Mouse (Mus musculus) CH12.LX (cell line): Measurements from ENCODE around the gene Agap3. TPM values are rescaled to one million over a fixed set of nuclear protein-coding genes. Genes with fewer than 3 reads are reported as not detected.

Source experiments
- DNase-seq: peaks from one replicate; pipeline ENCODE4 v3.0.0-alpha.2; 2013; ENCODE audit errors: extremely low read depth
- H3K27ac ChIP-seq: 2 replicates; pipeline ENCODE4 v1.5.1; 2012; ENCODE audit warnings: low read depth, mild to moderate bottlenecking, control low read depth, moderate library complexity; ENCODE audit not compliant: insufficient read depth
- H3K27me3 ChIP-seq: replicated peaks from 2 replicates; pipeline ENCODE3; 2012; ENCODE audit warnings: inconsistent platforms
- H3K36me3 ChIP-seq, 2 experiments: replicated peaks in 1 of 2; 2 replicates each; pipeline versions ENCODE3 to v1.6.1; 2012; ENCODE audit warnings: inconsistent platforms in 1 of 2, low read length in 1 of 2, mild to moderate bottlenecking in 1 of 2, mixed read lengths in 1 of 2, moderate library complexity in 1 of 2; ENCODE audit not compliant: control insufficient read depth in 1 of 2, insufficient read depth in 1 of 2
- H3K4me1 ChIP-seq, 2 experiments: 2 replicates each; pipeline ENCODE4 v1.6.1; 2012; ENCODE audit warnings: inconsistent platforms in 1 of 2, moderate library complexity in 1 of 2; ENCODE audit not compliant: insufficient read depth in 2 of 2, control insufficient read depth in 1 of 2
- H3K4me2 ChIP-seq: 2 replicates; pipeline ENCODE4 v1.6.1; 2012; ENCODE audit warnings: low read depth, mild to moderate bottlenecking, control low read depth; ENCODE audit not compliant: poor library complexity, insufficient read depth, severe bottlenecking
- H3K4me3 ChIP-seq, 3 experiments: fragments of 150-350 bp in 1 of 3; sonication (generic) in 1 of 3; replicated peaks in 1 of 3; 2 replicates each; pipeline versions ENCODE3 to v1.5.1; 2011 to 2012; ENCODE audit warnings: low read depth in 2 of 3, low read length in 2 of 3, mild to moderate bottlenecking in 2 of 3, moderate library complexity in 2 of 3, control low read depth in 1 of 3, improper control_type of control experiment in 1 of 3, inconsistent platforms in 1 of 3, mixed read lengths in 1 of 3; ENCODE audit not compliant: poor library complexity in 1 of 3
- H3K79me2 ChIP-seq: replicated peaks from 2 replicates; pipeline ENCODE4 v1.6.1; 2012; ENCODE audit warnings: mild to moderate bottlenecking, moderate library complexity; ENCODE audit not compliant: control insufficient read depth, poor library complexity, insufficient read depth, severe bottlenecking; ENCODE audit errors: extremely low read depth
- H3K9ac ChIP-seq: 2 replicates; pipeline ENCODE4 v1.6.1; 2012; ENCODE audit warnings: low read depth, mild to moderate bottlenecking, control low read depth, moderate library complexity; ENCODE audit not compliant: insufficient read depth
- H3K9me3 ChIP-seq: replicated peaks from 2 replicates; pipeline ENCODE3; 2012; ENCODE audit warnings: low read length, inconsistent platforms, mixed read lengths
- BHLHE40 ChIP-seq: IDR thresholded peaks from 2 replicates; pipeline ENCODE4 v1.6.1; 2011; ENCODE audit warnings: mild to moderate bottlenecking, low read depth, low read length, improper control_type of control experiment
- CTCF ChIP-seq, 2 experiments: IDR thresholded peaks in 1 of 2; conservative IDR thresholded peaks in 1 of 2; 2 replicates each; pipeline ENCODE4 v1.5.1; 2011 to 2012; ENCODE audit warnings: low read depth in 2 of 2, low read length in 2 of 2, improper control_type of control experiment in 1 of 2, inconsistent platforms in 1 of 2, mild to moderate bottlenecking in 1 of 2, moderate library complexity in 1 of 2
- ELF1 ChIP-seq: IDR thresholded peaks from 2 replicates; pipeline ENCODE4 v1.6.1; 2014; ENCODE audit warnings: low read depth, mild to moderate bottlenecking, inconsistent platforms, low read length, improper control_type of control experiment
- EP300 ChIP-seq: IDR thresholded peaks from 2 replicates; pipeline ENCODE4 v1.6.1; 2011; ENCODE audit warnings: low read length, improper control_type of control experiment
- ETS1 ChIP-seq: conservative IDR thresholded peaks from 2 replicates; pipeline ENCODE4 v1.6.1; 2012; ENCODE audit warnings: low read depth, mild to moderate bottlenecking, inconsistent platforms, low read length, improper control_type of control experiment, moderate library complexity
- JUND ChIP-seq: conservative IDR thresholded peaks from 2 replicates; pipeline ENCODE4 v1.6.1; 2011; ENCODE audit warnings: low read depth, low read length, improper control_type of control experiment
- KAT2A ChIP-seq: IDR thresholded peaks from 2 replicates; pipeline ENCODE4 v1.6.1; 2012; ENCODE audit warnings: low read length, improper control_type of control experiment, inconsistent platforms; ENCODE audit not compliant: insufficient replicate concordance
- MAFK ChIP-seq: IDR thresholded peaks from 2 replicates; pipeline ENCODE4 v1.6.1; 2011; ENCODE audit warnings: low read length, improper control_type of control experiment; ENCODE audit not compliant: insufficient replicate concordance
- MAX ChIP-seq: IDR thresholded peaks from 2 replicates; pipeline ENCODE4 v1.6.1; 2011; ENCODE audit warnings: low read length, improper control_type of control experiment
- MAZ ChIP-seq: IDR thresholded peaks from 2 replicates; pipeline ENCODE4 v1.6.1; 2012; ENCODE audit warnings: low read depth, mild to moderate bottlenecking, inconsistent platforms, low read length, improper control_type of control experiment, moderate library complexity
- NELFE ChIP-seq: IDR thresholded peaks from 2 replicates; pipeline ENCODE4 v1.6.1; 2011; ENCODE audit warnings: low read depth, low read length, improper control_type of control experiment
- NRF1 ChIP-seq: IDR thresholded peaks from 2 replicates; pipeline ENCODE4 v1.6.1; 2014; ENCODE audit warnings: low read depth, mild to moderate bottlenecking, inconsistent platforms, low read length, improper control_type of control experiment, moderate library complexity
- POLR2A ChIP-seq: IDR thresholded peaks from 2 replicates; pipeline ENCODE4 v1.6.1; 2011; ENCODE audit warnings: low read depth, mild to moderate bottlenecking, improper control_type of control experiment, low read length
- RCOR1 ChIP-seq: conservative IDR thresholded peaks from 2 replicates; pipeline ENCODE4 v1.6.1; 2012; ENCODE audit warnings: low read depth, mild to moderate bottlenecking, inconsistent platforms, low read length, improper control_type of control experiment
- SIN3A ChIP-seq: IDR thresholded peaks from 2 replicates; pipeline ENCODE4 v1.6.1; 2012; ENCODE audit warnings: low read length, improper control_type of control experiment, inconsistent platforms
- TBP ChIP-seq: conservative IDR thresholded peaks from 2 replicates; pipeline ENCODE4 v1.6.1; 2011; ENCODE audit warnings: low read depth, low read length, improper control_type of control experiment
- USF2 ChIP-seq: conservative IDR thresholded peaks from 2 replicates; pipeline ENCODE4 v1.6.1; 2011; ENCODE audit warnings: low read depth, low read length, improper control_type of control experiment
- ZMIZ1 ChIP-seq: IDR thresholded peaks from 2 replicates; pipeline ENCODE4 v1.6.1; 2012; ENCODE audit warnings: low read depth, mild to moderate bottlenecking, inconsistent platforms, low read length, improper control_type of control experiment
- ZNF384 ChIP-seq: IDR thresholded peaks from 2 replicates; pipeline ENCODE4 v1.6.1; 2012; ENCODE audit warnings: low read depth, low read length, improper control_type of control experiment, inconsistent platforms
- dilution Hi-C: fragments of 300-500 bp; cut with MboI; formaldehyde crosslinking; loops from 2 replicates; pipeline ENCODE4 v1.14.3; 2020; ENCODE audit warnings: low sequenced_read_pairs; ENCODE audit not compliant: extremely low pct_unique_long_range_greater_than_20kb, extremely low pct_ligation_motif_present
- in situ Hi-C: fragments of 300-500 bp; cut with MboI; formaldehyde crosslinking; loops from 3 replicates; pipeline ENCODE4 v1.14.3; 2019; ENCODE audit warnings: low sequenced_read_pairs, low pct_ligation_motif_present, low pct_unique_long_range_greater_than_20kb, mixed read lengths
- polyA plus RNA-seq: library from polyadenylated mRNA; unstranded; fragments of >175 nt; gene quantifications from 2 replicates; pipeline ENCODE4 v1.2.1, GENCODE M21; 2012; ENCODE audit warnings: low read depth; ENCODE audit not compliant: insufficient read length
- total RNA-seq, 2 experiments: library from RNA; depleted of rRNA; stranded (reverse); fragments of 300-350 nt in 1 of 2; fragments of >200 nt in 1 of 2; gene quantifications; 2 replicates each; pipeline ENCODE4 v1.2.3; 2012 to 2014

Gene Agap3
- total and polyA plus RNA-seq, 3 experiments: 15.4 to 43.5 (median 38.0) TPM

GRCm38 (mm10) chr5:24472884-24473619, 21.1 kb downstream of the Agap3 start:
- TF ChIP-seq CTCF (conservative IDR thresholded peaks at IDR 0.05 in 1 of 2, IDR thresholded peaks at IDR 0.05 in 1 of 2; ENCODE audit: low read depth in 2 of 2, low read length in 2 of 2) (no peak), ZNF384 (no peak), MAFK (no peak), MAX (no peak), POLR2A (no peak), JUND (no peak), RCOR1 (no peak), TBP (no peak), USF2 (no peak), ZMIZ1 (no peak), MAZ (no peak)
- in situ Hi-C loops (no loop called here), dilution Hi-C loops (no loop called here)
- H3K36me3 ChIP-seq: peaks cover 27 to 85% of the 10 kb centered on the region in 2 experiments
- no peak for DNase-seq
- no peaks in the 10 kb centered on the region; the same call in none of the 2 replicates for H3K79me2 ChIP-seq
- no peaks in the 10 kb centered on the region for H3K9me3 ChIP-seq
- H3K4me2 ChIP-seq: no peak overlapping the region
- no peaks in the 10 kb centered on the region; a peak in 1 of 4 replicates for H3K4me1 ChIP-seq
- no peaks in the 10 kb centered on the region for H3K27me3 ChIP-seq
- H3K9ac ChIP-seq: no peak overlapping the region
- no peak overlapping the region for H3K27ac ChIP-seq
- no peak overlapping the region for H3K4me3 ChIP-seq

GRCm38 (mm10) chr5:24474025-24474722, 22.2 kb downstream of the Agap3 start:
- Histone ChIP-seq H3K9ac (no peak overlapping the region), H3K36me3 (peaks cover 36 to 92% of the 10 kb centered on the region in 2 experiments)
- dilution Hi-C loops: no loop called here

More at GRCm38 (mm10) chr5:24474025-24474722, 22.2 kb downstream of the Agap3 start:
- Histone ChIP-seq H3K4me2 (no peak overlapping the region), H3K27ac (no peak overlapping the region)
- TF ChIP-seq ETS1 (no peak), NELFE (no peak), MAFK (no peak), SIN3A (no peak), KAT2A (no peak), EP300 (no peak), NRF1 (no peak), ELF1 (no peak), BHLHE40 (no peak), POLR2A (no peak), JUND (no peak)
- TF ChIP-seq, all 38 proteins: peak for 0
- no peaks in the 10 kb centered on the region; the same call in none of the 2 replicates for H3K79me2 ChIP-seq
- no peaks in the 10 kb centered on the region for H3K4me1 ChIP-seq
- in situ Hi-C loops: no loop called here
- H3K27me3 ChIP-seq: no peaks in the 10 kb centered on the region
- no peak overlapping the region for H3K4me3 ChIP-seq
- no peak for DNase-seq
- H3K9me3 ChIP-seq: no peaks in the 10 kb centered on the region
